Mouse (Mus musculus) olfactory bulb, adult 2 months (tissue): Measurements from ENCODE around the gene Rbfox2.

Experiments used
- CTCF ChIP-seq: fragments of 200-500 bp; IDR thresholded peaks from 2 replicates; pipeline ENCODE4 v1.5.1; 2012; ENCODE audit warnings: low read depth, mild to moderate bottlenecking, low read length, moderate library complexity; ENCODE audit not compliant: insufficient read depth
- POLR2A ChIP-seq: fragments of 200-500 bp; IDR thresholded peaks from 2 replicates; pipeline ENCODE4 v1.6.1; 2012; ENCODE audit warnings: mild to moderate bottlenecking, low read depth, low read length, moderate library complexity; ENCODE audit not compliant: insufficient read depth

- no peak for TF ChIP-seq CTCF
- TF ChIP-seq POLR2A: no peak
These were observed 196.4 kb downstream of the Rbfox2 start for GRCm38 (mm10) chr15:77110452-77110851.
